Mouse (Mus musculus) thymus, adult 18-20 months (tissue): ENCODE results near the gene Rnf183.

ENCODE experiments used
- DNase-seq, 2 experiments: peaks; one replicate each; pipeline ENCODE4 v3.0.0; 2022; ENCODE audit warnings: mixed read lengths in 2 of 2

Rnf183 gene

DNA sequence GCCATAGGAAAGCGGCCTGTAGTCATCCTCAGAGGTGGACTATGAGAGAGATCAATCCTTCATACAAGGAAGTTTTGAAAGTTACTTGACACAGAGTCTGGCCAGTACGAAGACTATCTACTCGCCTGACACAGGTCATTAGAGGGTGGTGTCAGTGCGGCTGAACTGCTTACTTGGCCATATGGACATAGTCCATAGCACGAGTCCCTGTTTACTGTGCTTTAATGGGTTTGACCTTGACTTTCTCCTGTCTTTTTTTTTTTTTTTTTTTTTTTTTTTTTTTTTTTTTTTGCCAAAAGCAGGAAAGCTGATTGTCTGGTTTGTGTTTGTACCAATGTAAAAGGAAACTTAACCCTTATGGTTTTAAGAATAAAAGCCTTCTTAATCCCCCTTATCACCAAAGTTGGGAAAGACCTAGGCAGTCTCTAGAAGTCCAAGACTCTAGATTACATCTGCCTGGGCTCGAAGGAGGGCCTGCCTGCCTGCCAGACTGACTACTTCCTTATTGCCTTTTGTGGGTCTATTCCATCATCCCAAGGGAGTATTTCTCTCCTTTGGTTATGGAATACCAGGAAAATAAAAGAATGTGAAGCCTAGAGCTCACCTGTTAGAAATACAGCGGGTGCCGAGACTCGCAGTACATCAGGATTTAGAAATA is 55.2 kb downstream of the Rnf183 start:
- DNase-seq = no peak
